Comparison of ENCODE assay signal across 9 mouse cellular contexts in genomic region chr2:32191872-32192507, GRCm38 (mm10). TPM values are rescaled to one million over a fixed set of nuclear protein-coding genes. Genes with fewer than 3 reads are reported as not detected.
A peak's percentile ranks its signal among the peaks of the same experiment; 100 is the strongest.
DNase-seq lines count a peak whose midpoint lies in the region; ATAC-seq and TF ChIP-seq lines count a peak whose summit lies in the region.
"Had no signal": no experiment of that assay in that cellular context is flagged by ENCODE, and none has a peak within 500 bp of the region (broad histone marks: within the 10 kb centered on the region; RNA-seq: fewer than 3 reads in every experiment).

No protein-coding gene starts in this region.

- H3K4me3 ChIP-seq in hindbrain, embryonic 10.5 days = no peak overlapping the region
- H3K4me3 ChIP-seq in hindbrain, embryonic 13.5 days = no peak overlapping the region
- H3K4me3 ChIP-seq in CH12.LX (replicated peaks in 1 of 3; ENCODE audit: low read depth in 2 of 3, low read length in 2 of 3, poor library complexity in 1 of 3) = no peak overlapping the region
- no peak overlapping the region for H3K4me3 ChIP-seq in heart, embryonic 15.5 days
- H3K4me3 ChIP-seq in liver, embryonic 14.5 days (ENCODE audit: insufficient read depth in 1 of 2, low read depth in 2 of 2, low read length in 2 of 2) = no peak overlapping the region
- no peak overlapping the region for H3K4me3 ChIP-seq in spleen, adult 2 months (ENCODE audit: extremely low read depth, insufficient read depth, insufficient read length)
- H3K4me3 ChIP-seq: megakaryocyte, embryonic 14.5 days had no signal

- dilution Hi-C loops in CH12.LX (cut with MboI; ENCODE audit: extremely low pct_ligation_motif_present, extremely low pct_unique_long_range_greater_than_20kb, low sequenced_read_pairs) = no loop called here

- peak; percentile 33 for DNase-seq in hindbrain, embryonic 10.5 days (ENCODE audit: low spot score)
- DNase-seq in CH12.LX (ENCODE audit: extremely low read depth) = peak; percentile 65
- DNase-seq in c-Kit-positive CD71-positive TER-119-positive erythroid progenitor cells, embryonic 14.5 days (ENCODE audit: low spot score) = peak; percentile 23
- peak in 1 of 3 experiments; percentile 29 for DNase-seq in liver, embryonic 14.5 days (ENCODE audit: low read depth in 3 of 3, low spot score in 3 of 3)
- peak; percentile 25 to 60 for DNase-seq in spleen, adult 2 months (ENCODE audit: low read depth in 1 of 2, low spot score in 2 of 2)
- no peak for DNase-seq in frontal cortex, adult 2 months (ENCODE audit: extremely low spot score in 1 of 2, low spot score in 1 of 2)

- in situ Hi-C loops in CH12.LX (cut with MboI; ENCODE audit: low pct_ligation_motif_present, low pct_unique_long_range_greater_than_20kb, low sequenced_read_pairs) = no loop called here

- no peak overlapping the region for H3K4me2 ChIP-seq in hindbrain, embryonic 13.5 days
- H3K4me2 ChIP-seq in CH12.LX (ENCODE audit: insufficient read depth, low read depth, poor library complexity, severe bottlenecking) = no peak overlapping the region
- H3K4me2 ChIP-seq in heart, embryonic 15.5 days = no peak overlapping the region
- H3K4me2 ChIP-seq in liver, embryonic 14.5 days (ENCODE audit: low read depth) = no peak overlapping the region

- H3K9ac ChIP-seq in hindbrain, embryonic 13.5 days = no peak overlapping the region
- no peak overlapping the region for H3K9ac ChIP-seq in CH12.LX (ENCODE audit: insufficient read depth, low read depth)
- no peak overlapping the region for H3K9ac ChIP-seq in heart, embryonic 15.5 days
- H3K9ac ChIP-seq in liver, embryonic 14.5 days (replicated peaks) = no peak overlapping the region

- ATAC-seq in hindbrain, embryonic 13.5 days (ENCODE audit: low FRiP score) = no peak
- 0 out of 2 replicates have a peak, but pooled peaks have one; percentile 48 for ATAC-seq in heart, embryonic 15.5 days (replicated peaks; ENCODE audit: insufficient number of reproducible peaks, insufficient read depth, low FRiP score, low read depth)
- 0 out of 2 replicates have a peak, but pooled peaks have one; percentile 28 for ATAC-seq in liver, embryonic 14.5 days (ENCODE audit: insufficient read depth)

- peaks cover 97% of the 10 kb centered on the region for H3K36me3 ChIP-seq in hindbrain, embryonic 10.5 days
- peaks cover 97% of the 10 kb centered on the region for H3K36me3 ChIP-seq in hindbrain, embryonic 13.5 days
- peaks cover 90 to 96% of the 10 kb centered on the region in 2 experiments for H3K36me3 ChIP-seq in CH12.LX (replicated peaks in 1 of 2; ENCODE audit: control insufficient read depth in 1 of 2, insufficient read depth in 1 of 2, low read length in 1 of 2)
- H3K36me3 ChIP-seq in heart, embryonic 15.5 days = peaks cover 77% of the 10 kb centered on the region
- H3K36me3 ChIP-seq in liver, embryonic 14.5 days (replicated peaks; ENCODE audit: control insufficient read depth, insufficient read depth, low read depth) = peaks cover 27% of the 10 kb centered on the region
- H3K36me3 ChIP-seq in spleen, adult 2 months (ENCODE audit: control insufficient read depth, insufficient read depth, low read length) = peaks cover 50% of the 10 kb centered on the region

- H3K79me2 ChIP-seq in CH12.LX (replicated peaks; ENCODE audit: control insufficient read depth, extremely low read depth, insufficient read depth, poor library complexity, severe bottlenecking) = peaks cover 20% of the 10 kb centered on the region

- no peak overlapping the region for H3K27ac ChIP-seq in hindbrain, embryonic 10.5 days
- H3K27ac ChIP-seq in hindbrain, embryonic 13.5 days = no peak overlapping the region
- peak overlapping the region; percentile 22; the same call in 1 of the 2 replicates for H3K27ac ChIP-seq in CH12.LX (ENCODE audit: insufficient read depth, low read depth)
- H3K27ac ChIP-seq in heart, embryonic 15.5 days = no peak overlapping the region
- no peak overlapping the region for H3K27ac ChIP-seq in liver, embryonic 14.5 days
- H3K27ac ChIP-seq in spleen, adult 2 months (ENCODE audit: insufficient read depth, low read length) = no peak overlapping the region

- no peak for TF ChIP-seq POLR2A in CH12.LX (IDR thresholded peaks at IDR 0.05; ENCODE audit: low read depth, low read length)
- TF ChIP-seq POLR2A in spleen, adult 2 months (IDR thresholded peaks at IDR 0.05; ENCODE audit: low read depth, low read length) = no peak

- TF ChIP-seq CTCF in CH12.LX (conservative IDR thresholded peaks at IDR 0.05 in 1 of 2, IDR thresholded peaks at IDR 0.05 in 1 of 2; ENCODE audit: low read depth in 2 of 2, low read length in 2 of 2) = peak in 1 of 2 experiments; percentile 78; a peak in 2 of 4 replicates
- TF ChIP-seq CTCF in liver, embryonic 14.5 days (IDR thresholded peaks at IDR 0.05; ENCODE audit: low read depth) = peak; percentile 83
- peak; percentile 77; the same call in 1 of the 2 replicates for TF ChIP-seq CTCF in spleen, adult 2 months (IDR thresholded peaks at IDR 0.05; ENCODE audit: extremely low read depth, insufficient read depth, insufficient read length, insufficient replicate concordance)

- peak; percentile 70 for TF ChIP-seq RAD21 in CH12.LX (IDR thresholded peaks at IDR 0.05; ENCODE audit: low read depth, low read length)

- H3K9me3 ChIP-seq in hindbrain, embryonic 10.5 days = no peaks in the 10 kb centered on the region
- H3K9me3 ChIP-seq in hindbrain, embryonic 13.5 days = no peaks in the 10 kb centered on the region
- H3K9me3 ChIP-seq in CH12.LX (replicated peaks; ENCODE audit: low read length) = no peaks in the 10 kb centered on the region
- no peaks in the 10 kb centered on the region for H3K9me3 ChIP-seq in heart, embryonic 15.5 days (replicated peaks)
- H3K9me3 ChIP-seq in liver, embryonic 14.5 days (ENCODE audit: control insufficient read depth, low read length) = no peaks in the 10 kb centered on the region
- H3K9me3 ChIP-seq: megakaryocyte, embryonic 14.5 days had no signal

- H3K27me3 ChIP-seq in hindbrain, embryonic 10.5 days (ENCODE audit: insufficient read depth, poor library complexity, severe bottlenecking) = no peaks in the 10 kb centered on the region
- H3K27me3 ChIP-seq in hindbrain, embryonic 13.5 days = no peaks in the 10 kb centered on the region
- no peaks in the 10 kb centered on the region for H3K27me3 ChIP-seq in CH12.LX (replicated peaks)
- no peaks in the 10 kb centered on the region for H3K27me3 ChIP-seq in heart, embryonic 15.5 days
- no peaks in the 10 kb centered on the region for H3K27me3 ChIP-seq in liver, embryonic 14.5 days (ENCODE audit: control insufficient read depth, insufficient read depth, low read length)
- no peaks in the 10 kb centered on the region for H3K27me3 ChIP-seq in spleen, adult 2 months (ENCODE audit: control insufficient read depth, insufficient read depth, low read length)
- H3K27me3 ChIP-seq: megakaryocyte, embryonic 14.5 days had no signal

- H3K4me1 ChIP-seq in hindbrain, embryonic 10.5 days (replicated peaks) = no peaks in the 10 kb centered on the region
- H3K4me1 ChIP-seq in hindbrain, embryonic 13.5 days (replicated peaks) = no peaks in the 10 kb centered on the region
- peaks cover 0 to 30% of the 10 kb centered on the region in 2 experiments; a peak in 3 of 4 replicates for H3K4me1 ChIP-seq in CH12.LX (ENCODE audit: control insufficient read depth in 1 of 2, insufficient read depth in 2 of 2)
- H3K4me1 ChIP-seq in heart, embryonic 15.5 days (replicated peaks) = 0 out of 2 replicates have a peak, but pooled peaks cover 6% of the 10 kb centered on the region
- no peaks in the 10 kb centered on the region for H3K4me1 ChIP-seq in liver, embryonic 14.5 days (replicated peaks; ENCODE audit: control insufficient read depth in 2 of 2, insufficient read depth in 2 of 2, low read length in 1 of 2)
- H3K4me1 ChIP-seq in spleen, adult 2 months (ENCODE audit: control insufficient read depth, insufficient read depth, insufficient read length) = no peaks in the 10 kb centered on the region

- 89% methylated on average over 17 of the region's 18 CpGs for WGBS in hindbrain, embryonic 10.5 days
- 87% methylated on average over 16 of the region's 18 CpGs for WGBS in hindbrain, embryonic 13.5 days
- 80% methylated on average over 17 of the region's 18 CpGs for WGBS in heart, embryonic 15.5 days
- WGBS in liver, embryonic 14.5 days (ENCODE audit: insufficient replicate concordance) = 81% methylated on average over 16 of the region's 18 CpGs
- 79% methylated on average over 17 of the region's 18 CpGs for WGBS in spleen, adult 2 months

- TF ChIP-seq EP300 in CH12.LX (IDR thresholded peaks at IDR 0.05; ENCODE audit: low read length) = no peak
- no peak for TF ChIP-seq EP300 in liver, embryonic 14.5 days (IDR thresholded peaks at IDR 0.05; ENCODE audit: low read depth)

TF ChIP-seq in CH12.LX, 34 proteins besides CTCF, POLR2A, EP300 and RAD21:
- TF ChIP-seq SMC3 (IDR thresholded peaks at IDR 0.05; ENCODE audit: low read depth, low read length) (peak; percentile 86), HCFC1 (IDR thresholded peaks at IDR 0.05; ENCODE audit: low read depth, low read length) (no peak), ZNF384 (IDR thresholded peaks at IDR 0.05; ENCODE audit: low read depth, low read length) (peak; percentile 92)

RNA-seq across cellular contexts. Expression of gene Prrc2b, which starts 41.1 kb away (rescaled TPM):
- 55.6 and 68.9 TPM in 2 replicates for polyA plus RNA-seq in hindbrain, embryonic 10.5 days (2016; fragmentation: Nextera tagmentation; extraction: Ambion mirVana)
- 65.8 and 68.8 TPM in 2 replicates for polyA plus RNA-seq in hindbrain, embryonic 13.5 days (2015; fragmentation: Nextera tagmentation; extraction: Ambion mirVana)
- total RNA-seq in CH12.LX (2012; rRNA removed) = 34.3 and 42.2 TPM in 2 replicates
- total RNA-seq in CH12.LX (2014; rRNA removed) = 7.6 TPM in 2 replicates
- 54.7 and 59.9 TPM in 2 replicates for polyA plus RNA-seq in CH12.LX (2012; ENCODE audit: insufficient read length, low read depth)
- polyA plus RNA-seq in heart, embryonic 15.5 days (2015; fragmentation: Nextera tagmentation; extraction: Ambion mirVana) = 21.0 and 34.8 TPM in 2 replicates
- 6.7 and 7.6 TPM in 2 replicates for polyA plus RNA-seq in liver, embryonic 14.5 days (2012; rRNA removed)
- 6.2 and 10.6 TPM in 2 replicates for polyA plus RNA-seq in liver, embryonic 14.5 days (2014; fragmentation: Nextera tagmentation; extraction: Ambion mirVana)
- 35.1 and 46.5 TPM in 2 replicates for polyA plus RNA-seq in spleen, adult 2 months (2012; rRNA removed)
- 106 and 118 TPM in 2 replicates for polyA plus RNA-seq in frontal cortex, adult 2 months (2012; rRNA removed)

RNA-seq across cellular contexts. Expression of gene Pomt1, which starts 44.4 kb away (rescaled TPM):
- 27.1 and 27.2 TPM in 2 replicates for polyA plus RNA-seq in hindbrain, embryonic 10.5 days (2016; fragmentation: Nextera tagmentation; extraction: Ambion mirVana)
- polyA plus RNA-seq in hindbrain, embryonic 13.5 days (2015; fragmentation: Nextera tagmentation; extraction: Ambion mirVana) = 24.4 and 24.9 TPM in 2 replicates
- total RNA-seq in CH12.LX (2012; rRNA removed) (16.0 and 16.7 TPM in 2 replicates), CH12.LX (2014; rRNA removed) (12.3 and 13.6 TPM in 2 replicates)
- polyA plus RNA-seq in CH12.LX (2012; ENCODE audit: insufficient read length, low read depth) = 13.1 and 16.0 TPM in 2 replicates
- 15.4 and 18.0 TPM in 2 replicates for polyA plus RNA-seq in heart, embryonic 15.5 days (2015; fragmentation: Nextera tagmentation; extraction: Ambion mirVana)
- polyA plus RNA-seq in liver, embryonic 14.5 days (2012; rRNA removed) = 9.6 and 10.1 TPM in 2 replicates
- 10.1 and 12.1 TPM in 2 replicates for polyA plus RNA-seq in liver, embryonic 14.5 days (2014; fragmentation: Nextera tagmentation; extraction: Ambion mirVana)
- 13.7 and 15.7 TPM in 2 replicates for polyA plus RNA-seq in spleen, adult 2 months (2012; rRNA removed)
- polyA plus RNA-seq in frontal cortex, adult 2 months (2012; rRNA removed) = 20.4 and 21.6 TPM in 2 replicates

Comparison
In these comparisons a context has a peak if more than half of its experiments do, and no peak if none do; other contexts are left out.
1. DNase-seq: peak in hindbrain, embryonic 10.5 days (single experiment), CH12.LX (single experiment), c-Kit-positive CD71-positive TER-119-positive erythroid progenitor cells, embryonic 14.5 days (single experiment) and spleen, adult 2 months (2 of 2); none in frontal cortex, adult 2 months (0 of 2).